Mouse (Mus musculus) liver, postnatal 0 days (tissue): Measurements from ENCODE around the gene Atoh8.

Source experiments
- CTCF ChIP-seq: sonication (generic); IDR thresholded peaks from 2 replicates; pipeline ENCODE4 v1.5.1; 2016; ENCODE audit warnings: antibody characterized with exemption, low read depth
- EP300 ChIP-seq: IDR thresholded peaks from 2 replicates; pipeline ENCODE4 v1.6.1; 2016; ENCODE audit warnings: antibody characterized with exemption, low read depth, mild to moderate bottlenecking

DNA sequence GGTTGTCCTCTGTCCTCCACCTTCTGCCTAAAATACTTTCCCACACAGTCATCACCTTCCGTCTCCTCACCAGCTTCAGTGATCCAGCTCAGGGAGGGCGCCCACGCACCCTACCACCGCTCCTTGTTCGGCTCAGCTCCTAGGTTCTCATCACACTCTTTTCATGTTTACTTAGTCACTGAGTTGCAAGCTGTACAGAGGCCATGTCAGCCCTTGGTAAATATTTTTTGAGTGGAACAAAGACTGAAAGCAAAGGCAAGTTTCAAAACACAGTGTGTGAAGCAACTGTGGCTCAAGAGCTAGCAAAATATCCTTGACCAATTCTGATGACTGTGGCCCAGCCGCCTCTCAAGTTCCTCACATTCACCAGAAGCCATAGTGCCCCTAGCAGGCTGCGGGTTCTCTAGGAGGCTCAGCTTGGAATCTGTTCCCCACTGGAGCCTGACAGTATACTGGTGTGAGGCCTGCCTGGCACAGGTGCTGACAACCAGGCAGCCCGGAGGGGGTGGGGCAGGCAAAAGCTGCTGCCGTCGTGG lies 36.9 kb upstream of the Atoh8 start:
- TF ChIP-seq CTCF (no peak), EP300 (peak; percentile 74; the same call in 1 of the 2 replicates)
